Comparison of ENCODE assay signal across 8 mouse cellular contexts in genomic region chr6:72957676-72958641, GRCm38 (mm10). TPM values are rescaled to one million over a fixed set of nuclear protein-coding genes. Genes with fewer than 3 reads are reported as not detected.
A peak's percentile ranks its signal among the peaks of the same experiment; 100 is the strongest.
DNase-seq lines count a peak whose midpoint lies in the region; ATAC-seq lines count a peak whose summit lies in the region.

No protein-coding gene starts in this region.

- no peaks in the 10 kb centered on the region for H3K36me3 ChIP-seq in intestine, embryonic 15.5 days

- ATAC-seq in intestine, embryonic 15.5 days: peak; percentile 80

- H3K9me3 ChIP-seq in intestine, embryonic 15.5 days: no peaks in the 10 kb centered on the region

- peak overlapping the region; percentile 71 for H3K4me2 ChIP-seq in intestine, embryonic 15.5 days (replicated peaks)

- intact Hi-C loops in left cerebral cortex, postnatal 25 days (cut with DNase I): loop anchor here (5.0 kb wide), 1 partner anchor 54 kb away; no protein-coding TSS in a partner anchor

- WGBS in intestine, embryonic 15.5 days: under 1% methylated on average over 75 of the region's 75 CpGs

- H3K9ac ChIP-seq in intestine, embryonic 15.5 days: peak overlapping the region; percentile 94

- H3K27ac ChIP-seq in intestine, embryonic 15.5 days: peak overlapping the region; percentile 93

- H3K4me3 ChIP-seq in intestine, embryonic 15.5 days (replicated peaks): peak overlapping the region; percentile 83

- DNase-seq in adrenal gland, adult (ENCODE audit: inconsistent age in 2 of 2, low spot score in 1 of 2): peak; percentile 86 to 96
- peak; percentile 87 for DNase-seq in embryo, embryonic 10.5 days (ENCODE audit: low spot score)
- peak; percentile 80 for DNase-seq in gastrocnemius, postnatal 25 days
- DNase-seq in left cerebral cortex, postnatal 25 days (ENCODE audit: low spot score in 2 of 2): peak; percentile 85 to 86
- peak; percentile 84 for DNase-seq in mesoderm, embryonic 11.5 days (ENCODE audit: low read depth, low spot score)
- DNase-seq in right cerebral cortex, postnatal 36 days (ENCODE audit: low spot score in 2 of 2): peak; percentile 71 to 76
- DNase-seq in yolk sac, embryonic 10.5 days (ENCODE audit: low spot score): peak; percentile 89

- H3K27me3 ChIP-seq in intestine, embryonic 15.5 days (replicated peaks): no peaks in the 10 kb centered on the region

- peaks cover 21% of the 10 kb centered on the region for H3K4me1 ChIP-seq in intestine, embryonic 15.5 days (replicated peaks)

RNA-seq across cellular contexts. Expression of gene Tmsb10, which starts 0.6 kb away (rescaled TPM):
- total RNA-seq in gastrocnemius, postnatal 25 days (2021): 100 to 1,000 TPM in 1 of 2 experiments, 10 to 100 TPM in 1; 81.7 to 136 TPM
- polyA plus RNA-seq in intestine, embryonic 15.5 days (2015; fragmentation: Nextera tagmentation; extraction: Ambion mirVana): 1,739 and 2,151 TPM in 2 replicates
- 100 to 1,000 TPM; 512 to 528 TPM for total RNA-seq in left cerebral cortex, postnatal 25 days (2021)

RNA-seq across cellular contexts. Expression of gene Kcmf1, which starts 58.2 kb away (rescaled TPM):
- total RNA-seq in gastrocnemius, postnatal 25 days (2021): 100 to 1,000 TPM; 128 to 136 TPM
- polyA plus RNA-seq in intestine, embryonic 15.5 days (2015; fragmentation: Nextera tagmentation; extraction: Ambion mirVana): 42.2 and 46.4 TPM in 2 replicates
- total RNA-seq in left cerebral cortex, postnatal 25 days (2021): 10 to 100 TPM; 69.5 TPM

Comparison
In these comparisons a context has a peak if more than half of its experiments do, and no peak if none do; other contexts are left out.
1. Peak in every context shown above with its lines: DNase-seq, ATAC-seq, H3K4me3 ChIP-seq and H3K27ac ChIP-seq.